Mouse (Mus musculus) liver, embryonic 14.5 days (tissue): ENCODE results near the gene Ndufs5. TPM values are rescaled to one million over a fixed set of nuclear protein-coding genes. Genes with fewer than 3 reads are reported as not detected.

Source experiments
- ATAC-seq: fragments of 200-750 bp; cut with Nextera tagmentation; 2 replicates; pipeline ENCODE4 v1.8.0; 2017; ENCODE audit warnings: moderate number of reproducible peaks, mild to moderate bottlenecking, moderate library complexity; ENCODE audit not compliant: insufficient read depth
- DNase-seq, 3 experiments: peaks; one replicate each; pipeline ENCODE4 v3.0.0-alpha.2; 2012 to 2013; ENCODE audit warnings: low read depth in 3 of 3, low spot score in 3 of 3
- H3K27ac ChIP-seq: fragments of 300-500 bp; sonication (generic); 2 replicates; pipeline ENCODE4 v1.5.1; 2014; ENCODE audit warnings: moderate library complexity, mild to moderate bottlenecking, control low read depth, inconsistent platforms
- H3K27me3 ChIP-seq: fragments of 300-500 bp; sonication (generic); 2 replicates; pipeline ENCODE4 v1.6.1; 2014; ENCODE audit warnings: mild to moderate bottlenecking, low read length, moderate library complexity; ENCODE audit not compliant: control insufficient read depth, insufficient read depth
- H3K36me3 ChIP-seq: fragments of 300-500 bp; sonication (generic); replicated peaks from 2 replicates; pipeline ENCODE4 v1.6.1; 2014; ENCODE audit warnings: low read depth; ENCODE audit not compliant: control insufficient read depth, insufficient read depth
- H3K4me1 ChIP-seq, 2 experiments: fragments of 200-500 bp in 1 of 2; fragments of 300-500 bp in 1 of 2; sonication (generic) in 1 of 2; replicated peaks; 2 replicates each; pipeline ENCODE4 v1.6.1; 2012 to 2014; ENCODE audit warnings: antibody characterized with exemption in 1 of 2, inconsistent platforms in 1 of 2, low read length in 1 of 2; ENCODE audit not compliant: control insufficient read depth in 2 of 2, insufficient read depth in 2 of 2
- H3K4me2 ChIP-seq: fragments of 300-500 bp; sonication (generic); 2 replicates; pipeline ENCODE4 v1.6.1; 2014; ENCODE audit warnings: low read depth, mild to moderate bottlenecking, control low read depth, moderate library complexity
- H3K4me3 ChIP-seq, 2 experiments: fragments of 200-500 bp in 1 of 2; fragments of 300-500 bp in 1 of 2; sonication (generic) in 1 of 2; 2 replicates each; pipeline ENCODE4 v1.5.1; 2012 to 2014; ENCODE audit warnings: low read depth in 2 of 2, low read length in 2 of 2, mild to moderate bottlenecking in 2 of 2, control low read depth in 1 of 2, inconsistent platforms in 1 of 2, moderate library complexity in 1 of 2; ENCODE audit not compliant: insufficient read depth in 1 of 2
- H3K9ac ChIP-seq: fragments of 300-500 bp; sonication (generic); replicated peaks from 2 replicates; pipeline ENCODE4 v1.6.1; 2014; ENCODE audit warnings: mild to moderate bottlenecking, control low read depth, moderate library complexity
- H3K9me3 ChIP-seq: fragments of 300-500 bp; sonication (generic); 2 replicates; pipeline ENCODE4 v1.6.1; 2016; ENCODE audit warnings: low read length, mixed read lengths; ENCODE audit not compliant: control insufficient read depth
- CTCF ChIP-seq: IDR thresholded peaks from 2 replicates; pipeline ENCODE4 v1.5.1; 2016; ENCODE audit warnings: antibody characterized with exemption, low read depth, control low read depth
- EP300 ChIP-seq: IDR thresholded peaks from 2 replicates; pipeline ENCODE4 v1.6.1; 2016; ENCODE audit warnings: antibody characterized with exemption, low read depth
- WGBS: fragments of 180-500 bp; shearing (Covaris S2); extraction: QIAGEN DNeasy Blood & Tissue Kit; methylation state at CpG from one replicate; pipeline ENCODE4 v1.1.7; 2014; ENCODE audit not compliant: insufficient replicate concordance; 5-methylcytosine and 5-hydroxymethylcytosine counted together
- polyA plus RNA-seq, 2 experiments: library from polyadenylated mRNA; depleted of rRNA in 1 of 2; stranded (reverse) in 1 of 2; unstranded in 1 of 2; fragments of >200 nt; fragmentation: Nextera tagmentation in 1 of 2; extraction: Ambion mirVana in 1 of 2; gene quantifications; 2 replicates each; pipeline versions ENCODE4 v1.2.1 to v1.2.3; 2012 to 2014

Gene Ndufs5
- polyA plus RNA-seq, 2 experiments: 108 to 188 TPM

GRCm38 (mm10) chr4:123738708-123739107 lies 20.7 kb upstream of the Ndufs5 start:
- no peak for TF ChIP-seq CTCF
- TF ChIP-seq EP300: no peak
- DNase-seq (no peak), ATAC-seq (no peak)
- 87% methylated on average over 4 of the region's 4 CpGs for WGBS
- Histone ChIP-seq H3K4me1 (0 out of 4 replicates have a peak, but pooled peaks cover 0 to 4% of the 10 kb centered on the region in 2 experiments), H3K36me3 (peaks cover 31% of the 10 kb centered on the region), H3K4me3 (no peak overlapping the region), H3K4me2 (no peak overlapping the region), H3K27ac (no peak overlapping the region), H3K9ac (no peak overlapping the region), H3K9me3 (no peaks in the 10 kb centered on the region), H3K27me3 (no peaks in the 10 kb centered on the region)

- Histone ChIP-seq H3K4me1 (no peaks in the 10 kb centered on the region), H3K4me3 (no peak overlapping the region), H3K4me2 (no peak overlapping the region), H3K9me3 (no peaks in the 10 kb centered on the region), H3K36me3 (peaks cover 11% of the 10 kb centered on the region), H3K27me3 (no peaks in the 10 kb centered on the region), H3K27ac (no peak overlapping the region), H3K9ac (no peak overlapping the region)
- ATAC-seq (no peak), DNase-seq (no peak)
- TF ChIP-seq CTCF: no peak
- TF ChIP-seq EP300: no peak
- WGBS: 73% methylated on average over 9 of the region's 9 CpGs
Observed at GRCm38 (mm10) chr4:123733532-123733931, 15.5 kb upstream of the Ndufs5 start.

- H3K36me3 ChIP-seq: peaks cover 6% of the 10 kb centered on the region
- H3K9ac ChIP-seq: no peak overlapping the region
- H3K9me3 ChIP-seq: no peaks in the 10 kb centered on the region
- no peak for DNase-seq
- no peaks in the 10 kb centered on the region for H3K27me3 ChIP-seq
- TF ChIP-seq CTCF: no peak
- TF ChIP-seq EP300: no peak
- H3K27ac ChIP-seq: no peak overlapping the region
- no peak for ATAC-seq
- no peak overlapping the region for H3K4me3 ChIP-seq
- H3K4me1 ChIP-seq: no peaks in the 10 kb centered on the region
- WGBS: 69% methylated on average over 2 of the region's 2 CpGs
- H3K4me2 ChIP-seq: no peak overlapping the region
Observed at GRCm38 (mm10) chr4:123732921-123733320, 14.9 kb upstream of the Ndufs5 start.

GRCm38 (mm10) chr4:123732163-123732910 lies 14.3 kb upstream of the Ndufs5 start:
- ATAC-seq (no peak), DNase-seq (no peak)
- WGBS: 83% methylated on average over 4 of the region's 4 CpGs

GRCm38 (mm10) chr4:123721761-123722160 lies 3.8 kb upstream of the Ndufs5 start:
- Histone ChIP-seq H3K4me1 (peaks cover 5 to 8% of the 10 kb centered on the region in 2 experiments; a peak in 3 of 4 replicates), H3K27ac (no peak overlapping the region), H3K4me3 (no peak overlapping the region), H3K9me3 (no peaks in the 10 kb centered on the region), H3K9ac (no peak overlapping the region), H3K27me3 (no peaks in the 10 kb centered on the region), H3K36me3 (no peaks in the 10 kb centered on the region), H3K4me2 (no peak overlapping the region)
- TF ChIP-seq CTCF: no peak
- no peak for TF ChIP-seq EP300
- WGBS: 61% methylated on average over 4 of the region's 4 CpGs
- DNase-seq (no peak), ATAC-seq (no peak)

More at GRCm38 (mm10) chr4:123732163-123732910, 14.3 kb upstream of the Ndufs5 start:
- Histone ChIP-seq H3K27me3 (no peaks in the 10 kb centered on the region), H3K9me3 (no peaks in the 10 kb centered on the region), H3K36me3 (peaks cover 3% of the 10 kb centered on the region; the same call in 1 of the 2 replicates), H3K27ac (no peak overlapping the region), H3K4me1 (no peaks in the 10 kb centered on the region), H3K4me3 (no peak overlapping the region), H3K9ac (no peak overlapping the region), H3K4me2 (no peak overlapping the region)
- no peak for TF ChIP-seq EP300
- TF ChIP-seq CTCF: no peak
